Mouse (Mus musculus): ENCODE results near the gene Gm11213. TPM values are rescaled to one million over a fixed set of nuclear protein-coding genes. Genes with fewer than 3 reads are reported as not detected.
A peak's percentile ranks its signal among the peaks of the same experiment; 100 is the strongest.

The Gm11213 gene
- polyA plus RNA-seq, 1 experiment from 2014 or later: not detected

GRCm38 (mm10) chr4:63572621-63573020, 32.4 kb downstream of the Gm11213 start:
- Histone ChIP-seq H3K36me3 (ENCODE audit: control insufficient read depth, insufficient read depth) (peaks cover 61% of the 10 kb centered on the region), H3K9me3 (ENCODE audit: control insufficient read depth) (no peaks in the 10 kb centered on the region), H3K4me2 (replicated peaks; ENCODE audit: low read depth) (no peak overlapping the region), H3K9ac (ENCODE audit: low read depth, low read length) (no peak overlapping the region), H3K4me3 (ENCODE audit: low read depth, low read length) (no peak overlapping the region), H3K27me3 (replicated peaks; ENCODE audit: control insufficient read depth, insufficient read depth, low read length) (no peaks in the 10 kb centered on the region), H3K27ac (ENCODE audit: low read depth, low read length) (no peak overlapping the region), H3K4me1 (replicated peaks; ENCODE audit: control insufficient read depth, insufficient read depth, low read length) (no peaks in the 10 kb centered on the region)
- TF ChIP-seq CTCF (IDR thresholded peaks at IDR 0.05; ENCODE audit: low read depth): no peak
- WGBS: 87% methylated on average over 5 of the region's 5 CpGs
- no peak for ATAC-seq

DNA sequence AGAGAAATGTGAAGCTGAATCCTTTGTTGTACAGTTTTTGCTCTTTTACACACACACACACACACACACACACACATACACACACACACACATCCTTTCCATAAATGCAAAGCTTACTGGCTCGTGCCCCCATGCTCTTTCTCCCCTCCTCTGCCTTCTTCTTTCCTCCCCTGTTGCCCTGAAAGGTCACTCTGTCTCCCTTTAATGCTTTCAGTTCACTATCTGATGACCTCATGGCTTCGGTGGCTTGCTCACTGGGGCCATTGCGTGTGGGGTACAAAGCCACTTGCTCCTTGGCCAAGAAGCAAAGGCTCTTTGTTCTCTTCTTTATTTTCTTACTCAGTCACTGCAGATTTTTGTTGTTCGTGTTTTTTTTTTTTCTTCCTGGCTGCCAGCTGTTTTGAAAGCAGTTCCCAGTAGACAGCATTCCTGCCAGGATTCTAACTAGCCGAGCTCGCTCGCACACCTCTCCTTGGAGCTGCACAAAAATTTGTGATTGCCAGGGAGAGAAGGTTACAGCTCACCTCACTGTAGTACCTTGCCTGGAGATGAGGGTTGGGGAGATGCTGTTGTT, 34.8 kb downstream of the Gm11213 start:
- 50% methylated on average over 7 of the region's 7 CpGs for WGBS
- TF ChIP-seq CTCF (IDR thresholded peaks at IDR 0.05; ENCODE audit: low read depth): no peak
- H3K4me2 ChIP-seq (replicated peaks; ENCODE audit: low read depth): no peak overlapping the region
- no peak overlapping the region for H3K27ac ChIP-seq (ENCODE audit: low read depth, low read length)
- no peak overlapping the region for H3K4me3 ChIP-seq (ENCODE audit: low read depth, low read length)
- peaks cover 71% of the 10 kb centered on the region for H3K36me3 ChIP-seq (ENCODE audit: control insufficient read depth, insufficient read depth)
- H3K27me3 ChIP-seq (replicated peaks; ENCODE audit: control insufficient read depth, insufficient read depth, low read length): no peaks in the 10 kb centered on the region
- no peak overlapping the region for H3K9ac ChIP-seq (ENCODE audit: low read depth, low read length)
- no peak for ATAC-seq
- no peaks in the 10 kb centered on the region for H3K9me3 ChIP-seq (ENCODE audit: control insufficient read depth)
- H3K4me1 ChIP-seq (replicated peaks; ENCODE audit: control insufficient read depth, insufficient read depth, low read length): no peaks in the 10 kb centered on the region

DNA sequence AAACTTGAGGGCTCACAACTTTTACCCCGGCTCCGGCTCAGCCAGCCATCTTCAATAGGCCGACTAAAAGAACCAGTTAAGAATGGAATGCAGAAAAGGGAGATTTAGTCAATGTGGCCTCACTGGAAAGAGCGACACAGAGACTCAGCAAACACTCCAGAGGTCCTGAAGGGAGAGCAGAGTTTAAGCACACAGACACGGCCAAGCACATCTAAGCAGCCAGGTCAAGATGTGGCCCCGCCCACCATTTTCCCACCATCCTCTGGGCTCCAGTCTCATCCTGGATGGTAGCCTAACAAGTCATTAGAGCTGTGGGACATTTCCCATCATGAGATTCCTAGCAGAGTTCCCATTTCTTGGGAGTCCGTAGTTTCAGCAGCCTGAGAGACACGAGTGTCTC, 35.7 kb downstream of the Gm11213 start:
- H3K9me3 ChIP-seq (ENCODE audit: control insufficient read depth): no peaks in the 10 kb centered on the region
- no peak overlapping the region for H3K9ac ChIP-seq (ENCODE audit: low read depth, low read length)
- H3K4me2 ChIP-seq (replicated peaks; ENCODE audit: low read depth): no peak overlapping the region
- no peaks in the 10 kb centered on the region for H3K27me3 ChIP-seq (replicated peaks; ENCODE audit: control insufficient read depth, insufficient read depth, low read length)
- no peaks in the 10 kb centered on the region for H3K4me1 ChIP-seq (replicated peaks; ENCODE audit: control insufficient read depth, insufficient read depth, low read length)
- 73% methylated on average over 8 of the region's 8 CpGs for WGBS
- no peak overlapping the region for H3K27ac ChIP-seq (ENCODE audit: low read depth, low read length)
- TF ChIP-seq CTCF (IDR thresholded peaks at IDR 0.05; ENCODE audit: low read depth): no peak
- peaks cover 79% of the 10 kb centered on the region for H3K36me3 ChIP-seq (ENCODE audit: control insufficient read depth, insufficient read depth)
- no peak for ATAC-seq
- no peak overlapping the region for H3K4me3 ChIP-seq (ENCODE audit: low read depth, low read length)

DNA sequence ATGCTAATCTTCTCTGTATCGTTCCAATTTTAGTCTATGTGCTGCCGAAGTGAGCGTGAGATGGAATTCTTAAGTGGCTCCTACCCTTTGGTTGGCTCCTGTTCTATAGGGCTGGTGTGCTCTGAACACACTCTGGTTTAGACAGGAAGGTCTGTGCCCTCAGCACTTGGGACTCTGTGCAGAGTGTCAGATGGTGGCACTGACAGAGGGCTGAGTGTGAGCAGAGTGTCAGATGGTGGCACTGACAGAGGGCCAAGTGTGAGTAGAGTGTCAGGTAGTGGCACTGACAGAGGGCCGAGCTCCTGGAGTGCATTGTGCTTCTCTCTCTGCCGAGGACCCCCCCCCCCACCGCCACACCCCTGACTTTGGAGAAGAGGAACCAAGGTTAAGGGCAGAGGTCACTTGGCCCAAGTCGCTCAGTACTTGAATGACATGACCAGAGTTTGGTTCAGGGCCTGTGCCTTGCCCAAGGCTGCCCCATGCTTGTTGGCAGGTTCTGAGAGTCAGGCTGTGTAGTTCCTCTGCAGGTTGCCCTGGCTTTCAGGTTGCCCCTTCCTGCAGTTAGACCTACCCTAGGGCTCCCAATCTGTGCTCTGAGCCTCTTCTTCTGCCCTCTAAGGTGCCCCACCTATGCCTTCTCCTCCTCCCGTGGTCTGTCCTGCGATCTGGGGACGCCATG, 37.2 kb downstream of the Gm11213 start:
- Histone ChIP-seq H3K9ac (ENCODE audit: low read depth, low read length) (no peak overlapping the region), H3K4me2 (replicated peaks; ENCODE audit: low read depth) (no peak overlapping the region), H3K9me3 (ENCODE audit: control insufficient read depth) (no peaks in the 10 kb centered on the region), H3K36me3 (ENCODE audit: control insufficient read depth, insufficient read depth) (peaks cover 84% of the 10 kb centered on the region), H3K4me3 (ENCODE audit: low read depth, low read length) (no peak overlapping the region), H3K27ac (ENCODE audit: low read depth, low read length) (no peak overlapping the region), H3K27me3 (replicated peaks; ENCODE audit: control insufficient read depth, insufficient read depth, low read length) (no peaks in the 10 kb centered on the region), H3K4me1 (replicated peaks; ENCODE audit: control insufficient read depth, insufficient read depth, low read length) (no peaks in the 10 kb centered on the region)
- WGBS: 86% methylated on average over 10 of the region's 10 CpGs
- no peak for ATAC-seq
- no peak for TF ChIP-seq CTCF (IDR thresholded peaks at IDR 0.05; ENCODE audit: low read depth)

- Histone ChIP-seq H3K9me3 (ENCODE audit: control insufficient read depth) (no peaks in the 10 kb centered on the region), H3K4me1 (replicated peaks; ENCODE audit: control insufficient read depth, insufficient read depth, low read length) (peaks cover 14% of the 10 kb centered on the region; the same call in 1 of the 2 replicates), H3K27ac (ENCODE audit: low read depth, low read length) (peak overlapping the region; percentile 89), H3K36me3 (ENCODE audit: control insufficient read depth, insufficient read depth) (peaks cover 38% of the 10 kb centered on the region; the same call in 1 of the 2 replicates), H3K4me3 (ENCODE audit: low read depth, low read length) (no peak overlapping the region), H3K4me2 (replicated peaks; ENCODE audit: low read depth) (no peak overlapping the region), H3K27me3 (replicated peaks; ENCODE audit: control insufficient read depth, insufficient read depth, low read length) (no peaks in the 10 kb centered on the region), H3K9ac (ENCODE audit: low read depth, low read length) (0 out of 2 replicates have a peak overlapping the region, but pooled peaks have one; percentile 26)
- no peak for ATAC-seq
- peak; percentile 34 for TF ChIP-seq CTCF (IDR thresholded peaks at IDR 0.05; ENCODE audit: low read depth)
- 83% methylated on average over 4 of the region's 4 CpGs for WGBS
Measured at GRCm38 (mm10) chr4:63562742-63563141, 42.3 kb downstream of the Gm11213 start.

DNA sequence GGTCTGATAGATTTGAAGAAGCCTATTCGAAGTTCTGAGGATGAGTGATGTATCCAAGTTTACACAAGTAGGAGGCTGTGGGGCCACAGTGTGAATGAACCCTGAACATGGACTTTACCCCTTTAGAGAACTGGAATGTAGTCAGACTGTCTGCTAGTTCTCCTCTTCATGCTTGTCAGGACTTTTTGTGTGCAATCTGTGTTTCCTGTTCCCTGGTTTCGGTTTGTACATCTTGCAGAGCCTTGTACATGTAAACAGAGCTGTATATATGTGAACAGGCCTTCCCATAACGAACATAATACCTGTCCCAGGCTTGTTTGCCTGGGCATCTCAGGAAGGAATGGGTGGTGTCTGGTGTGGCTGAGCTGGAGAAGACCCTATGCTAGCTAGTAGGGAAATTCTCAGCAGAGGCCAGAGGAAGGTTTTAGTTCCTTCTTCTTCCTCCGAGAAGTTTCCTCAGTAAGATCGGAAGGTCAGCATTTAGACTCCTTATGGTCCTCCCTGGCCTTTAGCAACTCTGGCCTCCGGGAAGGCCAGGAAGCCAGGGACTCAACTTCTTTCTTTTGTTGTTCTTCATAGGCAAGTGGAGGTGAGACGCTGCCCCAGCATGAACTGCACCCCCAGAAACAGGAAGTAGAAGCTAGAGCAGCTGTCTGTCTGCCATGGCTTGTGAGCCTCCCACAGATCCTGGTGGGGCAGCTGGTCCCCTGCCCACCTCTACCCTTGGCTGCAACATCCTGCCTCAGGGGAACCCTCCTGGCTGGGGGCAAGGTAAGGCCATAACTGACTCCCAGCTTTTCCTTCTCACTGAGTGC, 43.0 kb downstream of the Gm11213 start:
- Histone ChIP-seq H3K4me1 (replicated peaks; ENCODE audit: control insufficient read depth, insufficient read depth, low read length) (peaks cover 17% of the 10 kb centered on the region; the same call in 1 of the 2 replicates), H3K9ac (ENCODE audit: low read depth, low read length) (peak overlapping the region; percentile 26; the same call in 1 of the 2 replicates), H3K27me3 (replicated peaks; ENCODE audit: control insufficient read depth, insufficient read depth, low read length) (no peaks in the 10 kb centered on the region), H3K4me2 (replicated peaks; ENCODE audit: low read depth) (peak overlapping the region; percentile 43), H3K36me3 (ENCODE audit: control insufficient read depth, insufficient read depth) (peaks cover 35% of the 10 kb centered on the region; the same call in 1 of the 2 replicates), H3K4me3 (ENCODE audit: low read depth, low read length) (no peak overlapping the region), H3K9me3 (ENCODE audit: control insufficient read depth) (no peaks in the 10 kb centered on the region), H3K27ac (ENCODE audit: low read depth, low read length) (peak overlapping the region; percentile 89)
- no peak for TF ChIP-seq CTCF (IDR thresholded peaks at IDR 0.05; ENCODE audit: low read depth)
- WGBS: 25% methylated on average over 7 of the region's 7 CpGs
- peak; percentile 74 for ATAC-seq
